Mouse (Mus musculus): ENCODE measurements around the gene Ankrd66. TPM values are rescaled to one million over a fixed set of nuclear protein-coding genes. Genes with fewer than 3 reads are reported as not detected.

Ankrd66 gene
- polyA plus RNA-seq, 1 experiment from 2014 or later = 0.25 TPM

- H3K27me3 ChIP-seq (ENCODE audit: control insufficient read depth, insufficient read depth, low read length) = no peaks in the 10 kb centered on the region
- no peaks in the 10 kb centered on the region for H3K9me3 ChIP-seq (ENCODE audit: control insufficient read depth, low read length)
- no peak overlapping the region for H3K4me2 ChIP-seq (ENCODE audit: low read depth, low read length)
- no peak overlapping the region for H3K27ac ChIP-seq (ENCODE audit: low read depth, low read length)
- no peak overlapping the region for H3K4me3 ChIP-seq (ENCODE audit: low read depth, low read length)
- ATAC-seq (ENCODE audit: low read depth) = no peak
- H3K36me3 ChIP-seq (ENCODE audit: control insufficient read depth, insufficient read depth, low read length) = no peaks in the 10 kb centered on the region
- H3K4me1 ChIP-seq (ENCODE audit: control insufficient read depth, insufficient read depth, low read length) = no peaks in the 10 kb centered on the region
- no peak overlapping the region for H3K9ac ChIP-seq (replicated peaks; ENCODE audit: low read depth, low read length)
- WGBS = 23% methylated on average over 4 of the region's 4 CpGs
These were observed 32.7 kb downstream of the Ankrd66 start for GRCm38 (mm10) chr17:43510782-43511181.

DNA sequence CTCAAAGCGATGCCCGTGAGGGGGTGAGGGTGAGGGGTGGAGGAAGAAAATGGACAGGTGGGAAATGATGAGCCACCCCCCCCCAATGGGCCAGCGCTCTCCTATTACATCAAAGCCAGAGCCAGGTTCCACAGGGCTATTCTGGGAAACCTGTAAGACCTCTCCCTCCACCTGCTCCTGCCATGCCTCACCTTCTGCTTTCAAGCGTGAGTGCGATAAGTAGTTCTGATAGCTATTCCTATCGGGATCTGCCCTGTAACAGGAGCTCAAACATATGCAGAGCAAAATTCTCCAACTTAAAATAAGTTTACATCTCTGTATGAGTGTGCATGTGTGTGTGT lies 38.9 kb downstream of the Ankrd66 start:
- H3K36me3 ChIP-seq (ENCODE audit: control insufficient read depth, insufficient read depth, low read length) = no peaks in the 10 kb centered on the region
- no peak overlapping the region for H3K27ac ChIP-seq (ENCODE audit: low read depth, low read length)
- no peaks in the 10 kb centered on the region for H3K4me1 ChIP-seq (ENCODE audit: control insufficient read depth, insufficient read depth, low read length)
- 77% methylated on average over 6 of the region's 6 CpGs for WGBS
- ATAC-seq (ENCODE audit: low read depth) = no peak
- no peak overlapping the region for H3K4me2 ChIP-seq (ENCODE audit: low read depth, low read length)
- no peaks in the 10 kb centered on the region for H3K9me3 ChIP-seq (ENCODE audit: control insufficient read depth, low read length)
- no peak overlapping the region for H3K9ac ChIP-seq (replicated peaks; ENCODE audit: low read depth, low read length)
- H3K27me3 ChIP-seq (ENCODE audit: control insufficient read depth, insufficient read depth, low read length) = no peaks in the 10 kb centered on the region
- H3K4me3 ChIP-seq (ENCODE audit: low read depth, low read length) = no peak overlapping the region

GRCm38 (mm10) chr17:43503861-43504593 lies 39.4 kb downstream of the Ankrd66 start:
- no peak overlapping the region for H3K27ac ChIP-seq (ENCODE audit: low read depth, low read length)
- no peaks in the 10 kb centered on the region for H3K27me3 ChIP-seq (ENCODE audit: control insufficient read depth, insufficient read depth, low read length)
- H3K9ac ChIP-seq (replicated peaks; ENCODE audit: low read depth, low read length) = no peak overlapping the region
- H3K36me3 ChIP-seq (ENCODE audit: control insufficient read depth, insufficient read depth, low read length) = no peaks in the 10 kb centered on the region
- no peak overlapping the region for H3K4me2 ChIP-seq (ENCODE audit: low read depth, low read length)
- no peaks in the 10 kb centered on the region for H3K4me1 ChIP-seq (ENCODE audit: control insufficient read depth, insufficient read depth, low read length)
- H3K9me3 ChIP-seq (ENCODE audit: control insufficient read depth, low read length) = no peaks in the 10 kb centered on the region
- 62% methylated on average over 4 of the region's 4 CpGs for WGBS
- ATAC-seq (ENCODE audit: low read depth) = no peak
- no peak overlapping the region for H3K4me3 ChIP-seq (ENCODE audit: low read depth, low read length)

- WGBS = 88% methylated on average over 9 of the region's 9 CpGs
- ATAC-seq (ENCODE audit: low read depth) = no peak
These were observed 40.8 kb downstream of the Ankrd66 start, which contains the start of gene Mep1a for GRCm38 (mm10) chr17:43502592-43502991. Gene Mep1a (minus strand): TSS chr17:43502812.

GRCm38 (mm10) chr17:43501631-43502030 lies 41.8 kb downstream of the Ankrd66 start:
- WGBS = 95% methylated on average over 5 of the region's 5 CpGs
- no peak overlapping the region for H3K4me2 ChIP-seq (ENCODE audit: low read depth, low read length)
- no peaks in the 10 kb centered on the region for H3K36me3 ChIP-seq (ENCODE audit: control insufficient read depth, insufficient read depth, low read length)
- H3K9me3 ChIP-seq (ENCODE audit: control insufficient read depth, low read length) = no peaks in the 10 kb centered on the region
- no peak for ATAC-seq (ENCODE audit: low read depth)
- no peak overlapping the region for H3K9ac ChIP-seq (replicated peaks; ENCODE audit: low read depth, low read length)
- H3K27me3 ChIP-seq (ENCODE audit: control insufficient read depth, insufficient read depth, low read length) = no peaks in the 10 kb centered on the region
- no peak overlapping the region for H3K27ac ChIP-seq (ENCODE audit: low read depth, low read length)
- H3K4me3 ChIP-seq (ENCODE audit: low read depth, low read length) = no peak overlapping the region
- no peaks in the 10 kb centered on the region for H3K4me1 ChIP-seq (ENCODE audit: control insufficient read depth, insufficient read depth, low read length)

More at GRCm38 (mm10) chr17:43502592-43502991, 40.8 kb downstream of the Ankrd66 start, which contains the start of gene Mep1a:
- H3K4me1 ChIP-seq (ENCODE audit: control insufficient read depth, insufficient read depth, low read length) = no peaks in the 10 kb centered on the region
- H3K27me3 ChIP-seq (ENCODE audit: control insufficient read depth, insufficient read depth, low read length) = no peaks in the 10 kb centered on the region
- H3K9me3 ChIP-seq (ENCODE audit: control insufficient read depth, low read length) = no peaks in the 10 kb centered on the region
- no peaks in the 10 kb centered on the region for H3K36me3 ChIP-seq (ENCODE audit: control insufficient read depth, insufficient read depth, low read length)
- H3K4me2 ChIP-seq (ENCODE audit: low read depth, low read length) = no peak within 1 kb of the TSS
- no peak within 1 kb of the TSS for H3K9ac ChIP-seq (replicated peaks; ENCODE audit: low read depth, low read length)
- no peak within 1 kb of the TSS for H3K4me3 ChIP-seq (ENCODE audit: low read depth, low read length)
- no peak within 1 kb of the TSS for H3K27ac ChIP-seq (ENCODE audit: low read depth, low read length)

DNA sequence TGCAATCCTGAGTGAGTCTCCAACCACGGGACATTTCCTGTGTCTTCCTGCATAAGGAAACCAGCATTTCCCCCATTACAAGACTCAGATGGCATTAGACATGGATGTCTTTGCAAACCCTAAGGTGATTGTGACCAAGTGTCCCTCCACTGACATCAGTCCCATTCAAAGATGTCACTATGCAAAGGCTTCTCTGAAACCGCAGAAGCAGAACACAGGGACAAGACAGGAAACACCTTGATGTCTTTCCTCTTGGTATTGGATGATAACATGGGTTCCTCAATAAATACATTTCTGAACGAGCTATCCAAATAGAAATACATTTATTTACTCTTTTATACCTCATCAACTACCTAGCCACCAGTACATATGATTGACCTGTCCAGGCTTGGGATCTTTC lies 42.2 kb downstream of the Ankrd66 start:
- Histone ChIP-seq H3K27ac (ENCODE audit: low read depth, low read length) (no peak overlapping the region), H3K4me2 (ENCODE audit: low read depth, low read length) (no peak overlapping the region), H3K9ac (replicated peaks; ENCODE audit: low read depth, low read length) (no peak overlapping the region), H3K36me3 (ENCODE audit: control insufficient read depth, insufficient read depth, low read length) (no peaks in the 10 kb centered on the region), H3K4me3 (ENCODE audit: low read depth, low read length) (no peak overlapping the region), H3K9me3 (ENCODE audit: control insufficient read depth, low read length) (no peaks in the 10 kb centered on the region), H3K27me3 (ENCODE audit: control insufficient read depth, insufficient read depth, low read length) (no peaks in the 10 kb centered on the region), H3K4me1 (ENCODE audit: control insufficient read depth, insufficient read depth, low read length) (no peaks in the 10 kb centered on the region)
- 81% methylated on average over 3 of the region's 3 CpGs for WGBS
- ATAC-seq (ENCODE audit: low read depth) = no peak

GRCm38 (mm10) chr17:43500513-43500912 lies 42.9 kb downstream of the Ankrd66 start:
- Histone ChIP-seq H3K4me1 (ENCODE audit: control insufficient read depth, insufficient read depth, low read length) (no peaks in the 10 kb centered on the region), H3K4me2 (ENCODE audit: low read depth, low read length) (no peak overlapping the region), H3K36me3 (ENCODE audit: control insufficient read depth, insufficient read depth, low read length) (no peaks in the 10 kb centered on the region), H3K27me3 (ENCODE audit: control insufficient read depth, insufficient read depth, low read length) (no peaks in the 10 kb centered on the region), H3K27ac (ENCODE audit: low read depth, low read length) (no peak overlapping the region), H3K4me3 (ENCODE audit: low read depth, low read length) (no peak overlapping the region), H3K9me3 (ENCODE audit: control insufficient read depth, low read length) (no peaks in the 10 kb centered on the region), H3K9ac (replicated peaks; ENCODE audit: low read depth, low read length) (no peak overlapping the region)
- 86% methylated on average over 1 of the region's 1 CpGs for WGBS
- no peak for ATAC-seq (ENCODE audit: low read depth)

DNA sequence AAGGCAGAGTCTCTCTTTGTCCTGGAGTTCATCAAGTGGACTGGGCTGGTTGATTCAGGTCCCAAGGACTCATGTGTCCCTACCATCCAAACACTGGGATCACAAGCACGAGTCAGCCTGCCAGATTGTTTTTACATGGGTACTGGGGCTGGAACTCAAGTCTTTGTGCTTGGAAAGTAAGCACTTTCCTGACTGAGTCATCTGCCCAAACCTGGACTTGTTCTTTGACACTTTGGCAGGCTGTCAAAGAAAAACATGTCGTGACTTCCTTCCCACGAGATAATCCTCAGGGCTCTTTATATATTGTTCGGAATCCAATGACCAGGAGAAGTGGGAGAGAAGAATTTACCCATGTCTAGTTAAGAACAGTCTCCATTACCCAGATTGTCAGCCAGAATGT lies 45.9 kb downstream of the Ankrd66 start:
- Histone ChIP-seq H3K4me3 (ENCODE audit: low read depth, low read length) (no peak overlapping the region), H3K27ac (ENCODE audit: low read depth, low read length) (no peak overlapping the region), H3K9ac (replicated peaks; ENCODE audit: low read depth, low read length) (no peak overlapping the region), H3K9me3 (ENCODE audit: control insufficient read depth, low read length) (no peaks in the 10 kb centered on the region), H3K4me2 (ENCODE audit: low read depth, low read length) (no peak overlapping the region), H3K36me3 (ENCODE audit: control insufficient read depth, insufficient read depth, low read length) (no peaks in the 10 kb centered on the region), H3K27me3 (ENCODE audit: control insufficient read depth, insufficient read depth, low read length) (no peaks in the 10 kb centered on the region), H3K4me1 (ENCODE audit: control insufficient read depth, insufficient read depth, low read length) (no peaks in the 10 kb centered on the region)
- 88% methylated on average over 4 of the region's 4 CpGs for WGBS
- no peak for ATAC-seq (ENCODE audit: low read depth)

- no peak overlapping the region for H3K9ac ChIP-seq (replicated peaks; ENCODE audit: low read depth, low read length)
- 91% methylated on average over 5 of the region's 5 CpGs for WGBS
- H3K27me3 ChIP-seq (ENCODE audit: control insufficient read depth, insufficient read depth, low read length) = no peaks in the 10 kb centered on the region
- H3K36me3 ChIP-seq (ENCODE audit: control insufficient read depth, insufficient read depth, low read length) = no peaks in the 10 kb centered on the region
- H3K4me2 ChIP-seq (ENCODE audit: low read depth, low read length) = no peak overlapping the region
- H3K9me3 ChIP-seq (ENCODE audit: control insufficient read depth, low read length) = no peaks in the 10 kb centered on the region
- H3K4me3 ChIP-seq (ENCODE audit: low read depth, low read length) = no peak overlapping the region
- H3K4me1 ChIP-seq (ENCODE audit: control insufficient read depth, insufficient read depth, low read length) = no peaks in the 10 kb centered on the region
- H3K27ac ChIP-seq (ENCODE audit: low read depth, low read length) = no peak overlapping the region
- no peak for ATAC-seq (ENCODE audit: low read depth)
These were observed 47.9 kb downstream of the Ankrd66 start for GRCm38 (mm10) chr17:43495502-43495901.
